Mouse (Mus musculus) cortical plate, adult 2 months (tissue): Measurements from ENCODE around the gene Anks1b.

Experiments used
- CTCF ChIP-seq: fragments of 200-500 bp; IDR thresholded peaks from 2 replicates; pipeline ENCODE4 v1.5.1; 2011; ENCODE audit warnings: mild to moderate bottlenecking, control low read depth, low read length; ENCODE audit not compliant: insufficient read depth; ENCODE audit errors: extremely low read depth
- POLR2A ChIP-seq: fragments of 200-500 bp; IDR thresholded peaks from 2 replicates; pipeline ENCODE4 v1.6.1; 2011; ENCODE audit warnings: mild to moderate bottlenecking, low read length, control low read depth; ENCODE audit not compliant: insufficient read depth; ENCODE audit errors: extremely low read depth

- TF ChIP-seq CTCF = no peak
- no peak for TF ChIP-seq POLR2A
Measured at GRCm38 (mm10) chr10:89856286-89856685, 17.0 kb upstream of the Anks1b start.
